Mouse (Mus musculus) limb, embryonic 11.5 days (tissue): ENCODE data around the gene Sqstm1. TPM values are rescaled to one million over a fixed set of nuclear protein-coding genes. Genes with fewer than 3 reads are reported as not detected.
A peak's percentile ranks its signal among the peaks of the same experiment; 100 is the strongest.

Experiments
- ATAC-seq: fragments of 200-750 bp; cut with Nextera tagmentation; 2 replicates; pipeline ENCODE4 v1.8.0; 2017; ENCODE audit warnings: low read depth; ENCODE audit not compliant: insufficient number of reproducible peaks, low FRiP score, low TSS enrichment
- DNase-seq: peaks from one replicate; pipeline ENCODE4 v3.0.0-alpha.2; 2015; ENCODE audit warnings: low spot score
- H3K27ac ChIP-seq: fragments of 300-500 bp; sonication (generic); replicated peaks from 2 replicates; pipeline ENCODE4 v1.5.1; 2014; ENCODE audit warnings: low read depth, mild to moderate bottlenecking, low read length
- H3K27me3 ChIP-seq: fragments of 300-500 bp; sonication (generic); 2 replicates; pipeline ENCODE4 v1.6.1; 2014; ENCODE audit warnings: mild to moderate bottlenecking, low read length, mixed read lengths; ENCODE audit not compliant: control insufficient read depth, insufficient read depth
- H3K36me3 ChIP-seq: fragments of 300-500 bp; sonication (generic); 2 replicates; pipeline ENCODE4 v1.6.1; 2014; ENCODE audit warnings: mild to moderate bottlenecking, low read length, moderate library complexity, mixed read lengths; ENCODE audit not compliant: control insufficient read depth, insufficient read depth
- H3K4me1 ChIP-seq: fragments of 300-500 bp; sonication (generic); 2 replicates; pipeline ENCODE4 v1.6.1; 2014; ENCODE audit warnings: low read length, mixed read lengths; ENCODE audit not compliant: control insufficient read depth, insufficient read depth
- H3K4me2 ChIP-seq: fragments of 300-500 bp; sonication (generic); 2 replicates; pipeline ENCODE4 v1.6.1; 2014; ENCODE audit warnings: low read depth, mild to moderate bottlenecking, moderate library complexity; ENCODE audit not compliant: severe bottlenecking
- H3K4me3 ChIP-seq: fragments of 300-500 bp; sonication (generic); 2 replicates; pipeline ENCODE4 v1.5.1; 2014; ENCODE audit warnings: low read depth, low read length
- H3K9ac ChIP-seq: fragments of 300-500 bp; sonication (generic); 2 replicates; pipeline ENCODE4 v1.6.1; 2014; ENCODE audit warnings: mild to moderate bottlenecking, low read length
- H3K9me3 ChIP-seq: fragments of 300-500 bp; sonication (generic); 2 replicates; pipeline ENCODE4 v1.6.1; 2016; ENCODE audit warnings: low read length; ENCODE audit not compliant: control insufficient read depth
- WGBS: fragments of 180-500 bp; shearing (Covaris S2); extraction: QIAGEN DNeasy Blood & Tissue Kit; methylation state at CpG from one replicate; pipeline ENCODE4 v1.1.7; 2014; 5-methylcytosine and 5-hydroxymethylcytosine counted together
- polyA plus RNA-seq: library from polyadenylated mRNA; unstranded; fragments of >200 nt; fragmentation: Nextera tagmentation; extraction: Ambion mirVana; gene quantifications from 2 replicates; pipeline ENCODE4 v1.2.1, GENCODE M21; 2014

Gene Sqstm1
- polyA plus RNA-seq, 1 experiment from 2014 or later = 133 TPM

DNA sequence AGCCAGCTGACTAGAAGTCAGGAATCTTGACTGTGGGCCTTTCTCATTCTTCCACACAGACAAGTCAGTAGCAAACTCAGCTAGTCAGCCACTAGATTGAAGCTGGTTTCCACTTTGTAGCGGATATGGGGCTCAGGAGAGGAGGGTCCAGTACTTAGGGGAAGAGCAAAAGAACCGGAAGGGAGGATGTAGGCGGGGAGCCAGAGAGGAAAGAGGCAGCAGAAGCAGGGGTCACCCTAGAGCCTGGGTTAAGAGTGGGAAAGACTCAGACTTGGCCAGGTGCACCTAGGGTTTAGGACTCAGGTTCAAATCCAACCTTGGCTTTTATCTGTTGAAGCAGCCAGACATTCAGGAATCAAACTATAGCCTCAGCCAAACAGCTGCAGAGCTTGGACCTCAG lies 16.6 kb upstream of the Sqstm1 start:
- Histone ChIP-seq H3K36me3 (peaks cover 3% of the 10 kb centered on the region; the same call in 1 of the 2 replicates), H3K4me3 (no peak overlapping the region), H3K9me3 (no peaks in the 10 kb centered on the region), H3K9ac (no peak overlapping the region), H3K27ac (no peak overlapping the region), H3K4me1 (peaks cover 49% of the 10 kb centered on the region), H3K4me2 (no peak overlapping the region), H3K27me3 (no peaks in the 10 kb centered on the region)
- DNase-seq (no peak), ATAC-seq (no peak)
- WGBS = 88% methylated on average over 3 of the region's 3 CpGs

DNA sequence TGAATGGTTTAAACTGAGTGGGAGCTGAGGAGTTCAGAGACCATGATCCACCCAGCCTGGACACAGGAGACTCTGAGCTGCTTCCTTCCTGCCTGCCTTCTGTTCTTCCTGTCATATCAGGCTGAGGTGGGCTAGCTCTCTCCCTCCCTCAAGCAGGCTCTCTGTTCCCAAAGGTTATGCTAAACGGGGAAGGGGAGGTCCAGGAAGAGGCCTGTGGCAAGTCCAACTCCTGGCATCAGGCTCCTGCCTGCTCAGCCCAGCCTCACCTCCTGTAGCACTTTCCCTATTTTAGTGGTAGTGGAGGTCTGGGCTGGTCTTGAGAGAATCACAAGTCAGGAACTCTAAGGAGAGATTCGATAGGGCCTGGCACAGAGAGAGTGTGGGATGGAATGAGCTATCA lies 15.8 kb upstream of the Sqstm1 start:
- peaks cover 46% of the 10 kb centered on the region for H3K4me1 ChIP-seq
- peak overlapping the region; percentile 93 for H3K9ac ChIP-seq
- no peaks in the 10 kb centered on the region for H3K27me3 ChIP-seq
- peak overlapping the region; percentile 91 for H3K4me2 ChIP-seq
- peak overlapping the region; percentile 70 for H3K4me3 ChIP-seq
- H3K9me3 ChIP-seq = no peaks in the 10 kb centered on the region
- no peak for ATAC-seq
- DNase-seq = no peak
- 36% methylated on average over 2 of the region's 2 CpGs for WGBS
- H3K36me3 ChIP-seq = 0 out of 2 replicates have a peak, but pooled peaks cover under 1% of the 10 kb centered on the region
- H3K27ac ChIP-seq = no peak overlapping the region

DNA sequence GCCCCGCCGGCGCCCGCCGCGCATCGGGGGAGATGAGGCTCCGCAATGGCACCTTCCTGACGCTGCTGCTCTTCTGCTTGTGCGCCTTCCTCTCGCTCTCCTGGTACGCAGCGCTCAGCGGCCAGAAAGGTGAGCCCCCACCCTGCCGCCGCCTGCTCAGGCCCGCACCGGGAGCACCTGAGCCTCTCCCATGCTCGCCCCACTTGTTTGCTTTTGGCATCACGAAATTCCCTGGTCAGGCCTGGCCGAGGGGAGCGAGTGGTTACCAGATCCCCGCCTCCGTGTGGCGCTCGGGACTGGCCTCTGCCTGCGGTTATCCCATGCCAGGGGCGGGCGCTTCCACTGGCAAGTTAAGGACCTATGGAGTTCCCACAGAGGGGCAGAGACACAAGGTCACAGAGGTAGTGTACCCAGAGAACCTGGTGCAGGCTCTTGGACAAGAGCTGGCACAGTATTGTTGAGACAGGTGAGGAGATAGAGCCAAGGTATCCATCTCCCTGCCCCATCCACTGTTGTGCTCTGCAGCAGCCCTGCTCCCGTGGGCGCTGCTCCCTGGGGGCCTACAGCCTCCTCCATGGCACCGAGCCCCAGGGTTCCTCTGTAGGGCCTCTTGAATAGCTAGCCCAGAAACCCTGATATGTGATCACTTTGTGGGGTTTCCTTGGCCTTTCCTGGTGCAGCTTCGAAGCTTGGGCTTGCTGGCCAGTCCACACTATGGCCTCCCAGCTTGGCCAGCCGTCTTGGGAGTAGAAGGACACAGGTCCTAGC lies 15.2 kb upstream of the Sqstm1 start:
- DNase-seq = peak; percentile 69
- H3K4me1 ChIP-seq = peaks cover 43% of the 10 kb centered on the region

DNA sequence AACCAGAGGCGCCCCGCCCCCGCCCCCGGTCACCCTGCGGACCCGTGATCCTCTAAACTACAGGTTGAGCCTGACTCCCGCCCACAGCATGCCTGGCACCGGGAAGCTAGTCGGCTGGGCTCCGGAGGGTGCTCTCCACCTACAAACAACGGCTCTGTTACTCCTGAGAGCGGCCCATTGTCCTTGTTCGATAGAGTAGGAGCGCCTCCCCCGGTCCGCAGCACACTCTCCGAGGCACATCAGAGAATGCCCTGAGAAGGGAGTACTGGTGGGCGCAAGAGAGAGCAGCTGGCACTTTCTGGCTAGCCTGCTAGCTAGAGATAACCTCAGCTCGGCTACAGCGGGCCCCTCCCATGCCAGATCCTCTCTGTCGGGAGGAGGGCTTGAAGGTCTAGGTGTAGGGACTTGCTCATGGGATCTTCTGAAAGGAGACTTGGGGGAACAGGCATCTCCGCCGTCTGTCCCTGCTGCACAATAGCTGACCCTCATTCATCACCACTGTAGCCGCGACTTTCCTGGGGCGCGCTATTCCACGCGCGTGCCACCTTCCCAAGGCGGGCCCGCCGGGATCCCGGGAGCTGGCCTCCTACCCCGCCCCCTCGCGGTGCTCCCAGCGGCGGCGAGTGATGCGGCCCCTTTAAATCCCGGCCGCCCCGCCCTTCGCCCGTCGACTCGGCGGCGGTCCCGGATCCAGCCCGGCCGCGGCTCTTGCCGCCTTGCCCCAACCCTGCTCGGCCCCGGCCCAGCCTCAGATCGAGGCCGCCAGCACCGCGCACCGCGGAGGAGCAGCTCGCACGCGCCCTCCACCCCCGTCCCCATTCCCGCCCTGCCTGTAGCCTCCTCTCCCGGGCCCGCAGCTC lies 14.3 kb upstream of the Sqstm1 start:
- H3K27ac ChIP-seq = peak overlapping the region; percentile 70; the same call in 1 of the 2 replicates
- H3K4me2 ChIP-seq = peak overlapping the region; percentile 91
- H3K4me3 ChIP-seq = peak overlapping the region; percentile 70
- DNase-seq (peak; percentile 84), ATAC-seq (peak; percentile 78)
- no peaks in the 10 kb centered on the region for H3K27me3 ChIP-seq
- H3K4me1 ChIP-seq = peaks cover 42% of the 10 kb centered on the region
- WGBS = under 1% methylated on average over 68 of the region's 70 CpGs
- H3K9ac ChIP-seq = peak overlapping the region; percentile 93
- no peaks in the 10 kb centered on the region for H3K9me3 ChIP-seq
- no peaks in the 10 kb centered on the region for H3K36me3 ChIP-seq

More for the DNA sequence above, 15.2 kb upstream of the Sqstm1 start:
- Histone ChIP-seq H3K4me3 (peak overlapping the region; percentile 70), H3K36me3 (no peaks in the 10 kb centered on the region), H3K9me3 (no peaks in the 10 kb centered on the region), H3K9ac (peak overlapping the region; percentile 93), H3K27ac (peak overlapping the region; percentile 70; the same call in 1 of the 2 replicates), H3K27me3 (no peaks in the 10 kb centered on the region), H3K4me2 (peak overlapping the region; percentile 91)
- WGBS = 5% methylated on average over 26 of the region's 34 CpGs
- ATAC-seq = peak; percentile 4; the same call in 1 of the 2 replicates

- DNase-seq (no peak), ATAC-seq (no peak)
- peak overlapping the region; percentile 70; the same call in 1 of the 2 replicates for H3K27ac ChIP-seq
- H3K36me3 ChIP-seq = no peaks in the 10 kb centered on the region
- H3K4me3 ChIP-seq = peak overlapping the region; percentile 70
- H3K9ac ChIP-seq = peak overlapping the region; percentile 93
- peaks cover 34% of the 10 kb centered on the region for H3K4me1 ChIP-seq
- H3K9me3 ChIP-seq = no peaks in the 10 kb centered on the region
- 7% methylated on average over 17 of the region's 17 CpGs for WGBS
- H3K27me3 ChIP-seq = no peaks in the 10 kb centered on the region
- H3K4me2 ChIP-seq = peak overlapping the region; percentile 91
Measured at GRCm38 (mm10) chr11:50223783-50224662, 13.4 kb upstream of the Sqstm1 start.

- Histone ChIP-seq H3K27me3 (no peaks in the 10 kb centered on the region), H3K9me3 (no peaks in the 10 kb centered on the region), H3K4me2 (no peak overlapping the region), H3K4me3 (no peak overlapping the region), H3K4me1 (peaks cover 26% of the 10 kb centered on the region), H3K27ac (no peak overlapping the region), H3K36me3 (no peaks in the 10 kb centered on the region), H3K9ac (no peak overlapping the region)
- no peak for ATAC-seq
- DNase-seq = no peak
- WGBS = 52% methylated on average over 7 of the region's 7 CpGs
Measured at GRCm38 (mm10) chr11:50222559-50223276, 12.1 kb upstream of the Sqstm1 start.

GRCm38 (mm10) chr11:50219833-50220232 lies 9.2 kb upstream of the Sqstm1 start:
- 52% methylated on average over 2 of the region's 2 CpGs for WGBS
- H3K27me3 ChIP-seq = no peaks in the 10 kb centered on the region
- H3K9me3 ChIP-seq = no peaks in the 10 kb centered on the region
- no peak for DNase-seq
- H3K4me3 ChIP-seq = no peak overlapping the region
- no peak overlapping the region for H3K4me2 ChIP-seq
- H3K27ac ChIP-seq = no peak overlapping the region
- ATAC-seq = no peak
- H3K4me1 ChIP-seq = peaks cover 26% of the 10 kb centered on the region
- no peak overlapping the region for H3K9ac ChIP-seq
- no peaks in the 10 kb centered on the region for H3K36me3 ChIP-seq
